Mouse (Mus musculus) kidney, adult 2 months (tissue): ENCODE data around the gene Rps15.

Source experiments
- CTCF ChIP-seq: fragments of 200-500 bp; conservative IDR thresholded peaks from 2 replicates; pipeline ENCODE4 v1.5.1; 2011; ENCODE audit warnings: low read depth, mild to moderate bottlenecking, control low read depth, low read length, moderate library complexity, mixed read lengths; ENCODE audit not compliant: insufficient read depth, insufficient read length
- POLR2A ChIP-seq: fragments of 200-500 bp; IDR thresholded peaks from one replicate; pipeline ENCODE4 v1.6.1; 2011; ENCODE audit warnings: low read depth, low read length, control low read depth

- TF ChIP-seq CTCF (peak; percentile 86), POLR2A (no peak)
Observed at GRCm38 (mm10) chr10:80245600-80245999, 46.7 kb upstream of the Rps15 start.
